Mouse (Mus musculus) C2C12 (cell line): Measurements from ENCODE around the gene Lrrc75b.

ENCODE experiments used
- CEBPB ChIP-seq: IDR thresholded peaks from one replicate; pipeline ENCODE4 v1.6.1; 2011; ENCODE audit warnings: low read depth, mild to moderate bottlenecking, control low read depth, moderate library complexity
- CTCF ChIP-seq: IDR thresholded peaks from one replicate; pipeline ENCODE4 v1.5.1; 2011; ENCODE audit not compliant: control insufficient read depth, insufficient read depth, insufficient read length
- MAX ChIP-seq: IDR thresholded peaks from one replicate; pipeline ENCODE4 v1.6.1; 2011; ENCODE audit warnings: mild to moderate bottlenecking, control low read depth
- MYOG ChIP-seq: IDR thresholded peaks from one replicate; pipeline ENCODE4 v1.6.1; 2011; ENCODE audit not compliant: control insufficient read depth, insufficient read length; ENCODE audit errors: extremely low read depth
- USF1 ChIP-seq: IDR thresholded peaks from one replicate; pipeline ENCODE4 v1.6.1; 2011; ENCODE audit warnings: low read depth, mild to moderate bottlenecking, control low read depth, moderate library complexity

- TF ChIP-seq CTCF (no peak), USF1 (no peak), MYOG (no peak), CEBPB (no peak), MAX (no peak)
These were observed 29.0 kb upstream of the Lrrc75b start, which contains the start of gene Ggt5 for GRCm38 (mm10) chr10:75589129-75589528.
